Mouse (Mus musculus) kidney, adult 2 months (tissue): ENCODE data around the gene Rer1.

ENCODE experiments used
- CTCF ChIP-seq: fragments of 200-500 bp; conservative IDR thresholded peaks from 2 replicates; pipeline ENCODE4 v1.5.1; 2011; ENCODE audit warnings: low read depth, mild to moderate bottlenecking, control low read depth, low read length, moderate library complexity, mixed read lengths; ENCODE audit not compliant: insufficient read depth, insufficient read length
- POLR2A ChIP-seq: fragments of 200-500 bp; IDR thresholded peaks from one replicate; pipeline ENCODE4 v1.6.1; 2011; ENCODE audit warnings: low read depth, low read length, control low read depth

GRCm38 (mm10) chr4:155074418-155074817 lies 11.8 kb downstream of the Rer1 start:
- TF ChIP-seq CTCF: no peak
- no peak for TF ChIP-seq POLR2A
